Mouse (Mus musculus) small intestine, adult 2 months (tissue): ENCODE measurements around the gene Bpifc. TPM values are rescaled to one million over a fixed set of nuclear protein-coding genes. Genes with fewer than 3 reads are reported as not detected.

Source experiments
- H3K27ac ChIP-seq: fragments of 200-500 bp; 2 replicates; pipeline ENCODE4 v1.5.1; 2012; ENCODE audit warnings: low read depth, low read length, control low read depth, inconsistent platforms; ENCODE audit not compliant: insufficient read depth
- H3K27me3 ChIP-seq: fragments of 200-500 bp; 2 replicates; pipeline ENCODE4 v1.6.1; 2012; ENCODE audit warnings: mild to moderate bottlenecking, moderate library complexity, low read length, inconsistent platforms; ENCODE audit not compliant: control insufficient read depth, insufficient read depth
- H3K36me3 ChIP-seq: fragments of 200-500 bp; 2 replicates; pipeline ENCODE4 v1.6.1; 2012; ENCODE audit warnings: mild to moderate bottlenecking, low read length, control low read depth, inconsistent platforms; ENCODE audit not compliant: control insufficient read depth, insufficient read depth
- H3K4me1 ChIP-seq: fragments of 200-500 bp; 2 replicates; pipeline ENCODE4 v1.6.1; 2012; ENCODE audit warnings: low read length, inconsistent platforms, mixed read lengths; ENCODE audit not compliant: control insufficient read depth, insufficient read depth, insufficient read length
- H3K4me3 ChIP-seq: fragments of 200-500 bp; 2 replicates; pipeline ENCODE4 v1.5.1; 2012; ENCODE audit warnings: low read depth, mild to moderate bottlenecking, control low read depth, inconsistent platforms, low read length, moderate library complexity
- CTCF ChIP-seq: fragments of 200-500 bp; IDR thresholded peaks from 2 replicates; pipeline ENCODE4 v1.5.1; 2012; ENCODE audit warnings: low read depth, mild to moderate bottlenecking, control low read depth, inconsistent platforms, low read length, moderate library complexity, mixed read lengths; ENCODE audit not compliant: insufficient replicate concordance, insufficient read length; ENCODE audit errors: extremely low read depth
- POLR2A ChIP-seq: fragments of 200-500 bp; IDR thresholded peaks from 2 replicates; pipeline ENCODE4 v1.6.1; 2012; ENCODE audit warnings: low read depth, mild to moderate bottlenecking, control low read depth, inconsistent platforms, low read length, moderate library complexity
- WGBS: fragments of 180-500 bp; shearing (Covaris S2); methylation state at CpG from one replicate; pipeline ENCODE4 v1.1.7; 2018; 5-methylcytosine and 5-hydroxymethylcytosine counted together
- polyA plus RNA-seq: library from polyadenylated mRNA; depleted of rRNA; stranded (reverse); fragments of >200 nt; gene quantifications from 2 replicates; pipeline ENCODE4 v1.2.3, GENCODE M21; 2012

Bpifc gene
- polyA plus RNA-seq, 1 experiment, result not detected

- H3K4me1 ChIP-seq, result no peaks in the 10 kb centered on the region
These were observed 43.5 kb downstream of the Bpifc start for GRCm38 (mm10) chr10:85968157-85968634.

GRCm38 (mm10) chr10:85967411-85968156 lies 44.1 kb downstream of the Bpifc start:
- no peak for TF ChIP-seq CTCF
- TF ChIP-seq POLR2A, result no peak
- H3K4me3 ChIP-seq, result no peak overlapping the region
- H3K36me3 ChIP-seq, result no peaks in the 10 kb centered on the region
- no peaks in the 10 kb centered on the region for H3K4me1 ChIP-seq
- no peak overlapping the region for H3K27ac ChIP-seq
- WGBS, result 62% methylated on average over 17 of the region's 17 CpGs
- no peaks in the 10 kb centered on the region for H3K27me3 ChIP-seq

More at GRCm38 (mm10) chr10:85968157-85968634, 43.5 kb downstream of the Bpifc start:
- H3K27ac ChIP-seq, result no peak overlapping the region
- 11% methylated on average over 7 of the region's 7 CpGs for WGBS
- no peaks in the 10 kb centered on the region for H3K27me3 ChIP-seq
- TF ChIP-seq POLR2A, result no peak
- TF ChIP-seq CTCF, result peak; percentile 77; the same call in 1 of the 2 replicates
- no peaks in the 10 kb centered on the region for H3K36me3 ChIP-seq
- no peak overlapping the region for H3K4me3 ChIP-seq

- Histone ChIP-seq H3K36me3 (no peaks in the 10 kb centered on the region), H3K4me1 (no peaks in the 10 kb centered on the region), H3K27ac (no peak overlapping the region), H3K4me3 (no peak overlapping the region), H3K27me3 (no peaks in the 10 kb centered on the region)
- no peak for TF ChIP-seq POLR2A
- TF ChIP-seq CTCF, result no peak
- WGBS, result 46% methylated on average over 2 of the region's 2 CpGs
These were observed 45.2 kb downstream of the Bpifc start for GRCm38 (mm10) chr10:85966476-85966875.

GRCm38 (mm10) chr10:85964316-85964715 lies 47.4 kb downstream of the Bpifc start:
- Histone ChIP-seq H3K4me1 (no peaks in the 10 kb centered on the region), H3K27me3 (no peaks in the 10 kb centered on the region), H3K27ac (no peak overlapping the region), H3K4me3 (no peak overlapping the region), H3K36me3 (no peaks in the 10 kb centered on the region)
- no peak for TF ChIP-seq POLR2A
- 84% methylated on average over 7 of the region's 7 CpGs for WGBS

GRCm38 (mm10) chr10:85962897-85963296 lies 48.8 kb downstream of the Bpifc start:
- Histone ChIP-seq H3K4me3 (no peak overlapping the region), H3K36me3 (no peaks in the 10 kb centered on the region), H3K27ac (no peak overlapping the region), H3K27me3 (no peaks in the 10 kb centered on the region), H3K4me1 (no peaks in the 10 kb centered on the region)
- TF ChIP-seq POLR2A (no peak), CTCF (no peak)
- WGBS, result 60% methylated on average over 9 of the region's 9 CpGs

- Histone ChIP-seq H3K36me3 (peaks cover 6% of the 10 kb centered on the region), H3K4me1 (peaks cover 12% of the 10 kb centered on the region; the same call in 1 of the 2 replicates), H3K4me3 (peak within 1 kb of the TSS; percentile 100), H3K27me3 (no peaks in the 10 kb centered on the region), H3K27ac (peak within 1 kb of the TSS; percentile 91)
- 0% methylated on average over 38 of the region's 38 CpGs for WGBS
- no peak for TF ChIP-seq CTCF
- TF ChIP-seq POLR2A, result peak; percentile 68
These were observed 54.2 kb downstream of the Bpifc start, which contains the start of gene Rtcb for GRCm38 (mm10) chr10:85957464-85957950. Gene Rtcb (minus strand): TSS chr10:85957823.

GRCm38 (mm10) chr10:85956871-85957419 lies 54.8 kb downstream of the Bpifc start:
- Histone ChIP-seq H3K27ac (peak overlapping the region; percentile 91), H3K27me3 (no peaks in the 10 kb centered on the region), H3K36me3 (peaks cover 6% of the 10 kb centered on the region), H3K4me3 (peak overlapping the region; percentile 100), H3K4me1 (peaks cover 12% of the 10 kb centered on the region; the same call in 1 of the 2 replicates)
- 1% methylated on average over 20 of the region's 20 CpGs for WGBS
- TF ChIP-seq CTCF (no peak), POLR2A (no peak)
